Mouse (Mus musculus) embryonic facial prominence, embryonic 12.5 days (tissue): ENCODE measurements around the gene Rufy3. TPM values are rescaled to one million over a fixed set of nuclear protein-coding genes. Genes with fewer than 3 reads are reported as not detected.

Source experiments
- ATAC-seq: fragments of 200-750 bp; cut with Nextera tagmentation; 2 replicates; pipeline ENCODE4 v1.8.0; 2017; ENCODE audit not compliant: insufficient number of reproducible peaks, insufficient read depth, low FRiP score, low TSS enrichment
- H3K27ac ChIP-seq: fragments of 300-500 bp; sonication (generic); 2 replicates; pipeline ENCODE4 v1.5.1; 2016; ENCODE audit warnings: mild to moderate bottlenecking
- H3K27me3 ChIP-seq: fragments of 300-500 bp; sonication (generic); 2 replicates; pipeline ENCODE4 v1.6.1; 2016; ENCODE audit warnings: mild to moderate bottlenecking, moderate library complexity
- H3K36me3 ChIP-seq: fragments of 300-500 bp; sonication (generic); 2 replicates; pipeline ENCODE4 v1.6.1; 2016; ENCODE audit warnings: mild to moderate bottlenecking
- H3K4me1 ChIP-seq: fragments of 300-500 bp; sonication (generic); 2 replicates; pipeline ENCODE4 v1.6.1; 2016
- H3K4me2 ChIP-seq: fragments of 300-500 bp; sonication (generic); replicated peaks from 2 replicates; pipeline ENCODE4 v1.6.1; 2016; ENCODE audit warnings: mild to moderate bottlenecking, moderate library complexity
- H3K4me3 ChIP-seq: fragments of 300-500 bp; sonication (generic); 2 replicates; pipeline ENCODE4 v1.5.1; 2016; ENCODE audit warnings: mild to moderate bottlenecking
- H3K9ac ChIP-seq: fragments of 300-500 bp; sonication (generic); 2 replicates; pipeline ENCODE4 v1.6.1; 2016; ENCODE audit warnings: mild to moderate bottlenecking, moderate library complexity
- H3K9me3 ChIP-seq: fragments of 300-500 bp; sonication (generic); 2 replicates; pipeline ENCODE4 v1.6.1; 2016; ENCODE audit warnings: mild to moderate bottlenecking, moderate library complexity
- WGBS: fragments of 180-500 bp; shearing (Covaris S2); methylation state at CpG from one replicate; pipeline ENCODE4 v1.1.7; 2016; 5-methylcytosine and 5-hydroxymethylcytosine counted together
- polyA plus RNA-seq: library from polyadenylated mRNA; unstranded; fragments of >200 nt; fragmentation: Nextera tagmentation; extraction: Ambion mirVana; gene quantifications from 2 replicates; pipeline ENCODE4 v1.2.1, GENCODE M21; 2016

Rufy3 gene
- polyA plus RNA-seq, 1 experiment from 2014 or later = 31.6 TPM

DNA sequence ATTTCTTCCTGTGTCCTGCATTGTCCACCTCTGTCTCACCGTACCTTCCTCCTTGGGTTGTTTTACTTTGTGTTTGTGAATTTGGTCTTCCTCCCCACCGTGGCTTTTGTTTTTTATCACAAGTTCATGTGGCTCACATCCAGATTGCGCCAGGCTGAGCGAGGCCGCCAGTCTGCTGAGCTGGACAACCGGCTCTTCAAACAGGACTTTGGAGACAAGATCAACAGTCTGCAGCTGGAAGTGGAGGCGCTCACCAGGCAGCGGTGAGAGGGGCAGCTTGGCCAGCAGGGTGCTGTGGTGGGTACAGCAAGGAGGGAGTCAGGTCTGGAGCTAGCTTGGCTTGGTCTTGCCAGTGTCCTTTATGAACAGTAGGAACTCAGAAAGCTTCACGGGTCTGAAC, 77.9 kb downstream of the Rufy3 start:
- no peak overlapping the region for H3K9ac ChIP-seq
- H3K4me1 ChIP-seq = no peaks in the 10 kb centered on the region
- H3K27me3 ChIP-seq = no peaks in the 10 kb centered on the region
- peaks cover 45% of the 10 kb centered on the region for H3K36me3 ChIP-seq
- no peak overlapping the region for H3K4me3 ChIP-seq
- no peak for ATAC-seq
- no peak overlapping the region for H3K27ac ChIP-seq
- WGBS = 85% methylated on average over 9 of the region's 9 CpGs
- no peaks in the 10 kb centered on the region for H3K9me3 ChIP-seq
- no peak overlapping the region for H3K4me2 ChIP-seq

- H3K27me3 ChIP-seq = no peaks in the 10 kb centered on the region
- no peaks in the 10 kb centered on the region for H3K9me3 ChIP-seq
- no peak overlapping the region for H3K9ac ChIP-seq
- no peak overlapping the region for H3K27ac ChIP-seq
- WGBS = 93% methylated on average over 9 of the region's 9 CpGs
- no peaks in the 10 kb centered on the region for H3K4me1 ChIP-seq
- ATAC-seq = no peak
- H3K4me3 ChIP-seq = no peak overlapping the region
- H3K4me2 ChIP-seq = no peak overlapping the region
- H3K36me3 ChIP-seq = peaks cover 52% of the 10 kb centered on the region
Measured at GRCm38 (mm10) chr5:88643491-88643890, 78.7 kb downstream of the Rufy3 start.

GRCm38 (mm10) chr5:88644901-88645300, 80.1 kb downstream of the Rufy3 start:
- 90% methylated on average over 2 of the region's 2 CpGs for WGBS
- no peak overlapping the region for H3K4me2 ChIP-seq
- no peaks in the 10 kb centered on the region for H3K9me3 ChIP-seq
- H3K4me1 ChIP-seq = no peaks in the 10 kb centered on the region
- no peak overlapping the region for H3K9ac ChIP-seq
- no peaks in the 10 kb centered on the region for H3K27me3 ChIP-seq
- peaks cover 57% of the 10 kb centered on the region for H3K36me3 ChIP-seq
- ATAC-seq = no peak
- no peak overlapping the region for H3K27ac ChIP-seq
- no peak overlapping the region for H3K4me3 ChIP-seq

GRCm38 (mm10) chr5:88645405-88645804, 80.6 kb downstream of the Rufy3 start:
- no peak overlapping the region for H3K4me2 ChIP-seq
- H3K27me3 ChIP-seq = no peaks in the 10 kb centered on the region
- 63% methylated on average over 5 of the region's 5 CpGs for WGBS
- H3K9ac ChIP-seq = no peak overlapping the region
- H3K4me1 ChIP-seq = no peaks in the 10 kb centered on the region
- H3K4me3 ChIP-seq = no peak overlapping the region
- H3K27ac ChIP-seq = no peak overlapping the region
- peaks cover 60% of the 10 kb centered on the region for H3K36me3 ChIP-seq
- H3K9me3 ChIP-seq = no peaks in the 10 kb centered on the region
- no peak for ATAC-seq

DNA sequence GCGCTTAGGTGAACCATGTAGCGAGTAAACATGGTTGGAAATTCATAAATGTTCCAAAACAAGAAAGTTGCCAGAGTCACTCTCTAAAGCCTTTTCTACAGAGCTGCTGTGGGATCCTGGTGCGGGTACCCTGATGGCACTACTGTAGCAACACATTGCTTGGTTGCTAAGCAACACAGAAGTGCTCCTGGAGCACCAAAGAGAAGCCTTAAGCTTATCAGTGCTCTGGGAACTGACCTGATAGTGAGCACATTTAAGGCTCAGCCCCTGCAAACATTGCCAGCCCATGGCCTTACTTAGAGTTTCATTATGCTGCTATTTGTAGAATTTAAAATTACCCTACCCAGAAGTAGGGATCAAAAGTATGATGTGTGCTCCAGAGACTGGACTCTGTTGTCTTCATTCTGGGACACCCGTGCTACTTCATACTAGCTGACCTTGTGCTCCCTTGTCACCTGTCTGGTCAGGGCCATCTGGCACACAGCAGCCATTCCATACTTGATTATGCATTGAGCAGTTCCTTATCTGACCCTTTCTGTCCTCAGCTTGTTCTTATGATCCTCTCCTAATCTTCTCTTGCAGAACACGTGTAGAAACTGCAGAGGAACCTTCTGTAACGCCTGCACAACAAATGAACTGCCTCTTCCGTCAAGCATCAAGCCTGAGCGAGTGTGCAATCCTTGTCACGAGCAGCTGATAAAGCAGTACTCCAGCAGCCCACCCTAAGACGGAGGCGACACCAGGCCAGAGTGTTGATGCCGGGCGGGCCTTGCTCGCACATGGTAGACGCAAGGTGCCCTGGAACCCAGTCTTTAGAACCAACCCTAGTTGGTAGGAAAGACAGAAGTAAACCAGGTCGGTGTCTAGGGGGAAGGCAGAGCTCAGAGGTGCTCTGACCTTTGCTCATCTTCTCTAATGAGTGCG, 84.7 kb downstream of the Rufy3 start:
- no peak overlapping the region for H3K4me2 ChIP-seq
- no peak overlapping the region for H3K27ac ChIP-seq
- no peak overlapping the region for H3K9ac ChIP-seq
- 89% methylated on average over 17 of the region's 17 CpGs for WGBS
- ATAC-seq = no peak
- no peaks in the 10 kb centered on the region for H3K9me3 ChIP-seq
- H3K36me3 ChIP-seq = peaks cover 57% of the 10 kb centered on the region
- H3K27me3 ChIP-seq = no peaks in the 10 kb centered on the region
- no peak overlapping the region for H3K4me3 ChIP-seq
- H3K4me1 ChIP-seq = no peaks in the 10 kb centered on the region

DNA sequence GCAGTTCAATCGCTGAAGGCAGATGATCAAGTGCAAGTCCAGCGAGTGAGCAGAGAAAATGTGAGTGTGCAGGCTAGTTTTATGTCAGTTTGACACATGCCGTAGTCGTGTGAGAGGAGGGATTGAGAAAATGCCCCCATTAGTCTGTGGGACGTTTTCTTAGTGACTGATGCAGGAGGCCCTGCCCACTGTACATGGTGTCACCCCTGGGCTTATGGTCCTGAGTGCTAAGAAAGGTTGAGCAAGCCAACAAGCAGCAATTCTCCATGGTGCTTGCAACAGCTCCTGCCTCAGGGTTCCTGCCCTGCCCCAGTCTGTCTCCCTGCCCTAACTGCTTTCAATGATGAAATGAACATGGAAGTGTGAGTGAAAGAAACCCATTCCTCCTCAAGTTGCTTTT, 87.7 kb downstream of the Rufy3 start:
- Histone ChIP-seq H3K27me3 (no peaks in the 10 kb centered on the region), H3K9me3 (no peaks in the 10 kb centered on the region), H3K36me3 (peaks cover 55% of the 10 kb centered on the region), H3K9ac (no peak overlapping the region), H3K4me1 (no peaks in the 10 kb centered on the region), H3K27ac (no peak overlapping the region), H3K4me2 (no peak overlapping the region), H3K4me3 (no peak overlapping the region)
- no peak for ATAC-seq
- WGBS = 82% methylated on average over 5 of the region's 5 CpGs

- Histone ChIP-seq H3K27ac (no peak overlapping the region), H3K9ac (no peak overlapping the region), H3K27me3 (no peaks in the 10 kb centered on the region), H3K4me2 (no peak overlapping the region), H3K9me3 (no peaks in the 10 kb centered on the region), H3K4me1 (no peaks in the 10 kb centered on the region), H3K36me3 (peaks cover 59% of the 10 kb centered on the region), H3K4me3 (no peak overlapping the region)
- no peak for ATAC-seq
- 96% methylated on average over 1 of the region's 1 CpGs for WGBS
Measured at GRCm38 (mm10) chr5:88657868-88658267, 93.0 kb downstream of the Rufy3 start.

- H3K27me3 ChIP-seq = no peaks in the 10 kb centered on the region
- H3K9me3 ChIP-seq = no peaks in the 10 kb centered on the region
- peaks cover 83% of the 10 kb centered on the region for H3K36me3 ChIP-seq
- 98% methylated on average over 3 of the region's 3 CpGs for WGBS
- ATAC-seq = no peak
- H3K4me1 ChIP-seq = no peaks in the 10 kb centered on the region
- no peak overlapping the region for H3K9ac ChIP-seq
- no peak overlapping the region for H3K27ac ChIP-seq
- H3K4me3 ChIP-seq = no peak overlapping the region
- no peak overlapping the region for H3K4me2 ChIP-seq
Measured at GRCm38 (mm10) chr5:88663151-88663550, 98.3 kb downstream of the Rufy3 start.

GRCm38 (mm10) chr5:88663875-88664274, 99.0 kb downstream of the Rufy3 start:
- H3K4me2 ChIP-seq = no peak overlapping the region
- peaks cover 83% of the 10 kb centered on the region for H3K36me3 ChIP-seq
- H3K27me3 ChIP-seq = no peaks in the 10 kb centered on the region
- no peaks in the 10 kb centered on the region for H3K4me1 ChIP-seq
- H3K9ac ChIP-seq = no peak overlapping the region
- H3K4me3 ChIP-seq = no peak overlapping the region
- no peaks in the 10 kb centered on the region for H3K9me3 ChIP-seq
- WGBS = 89% methylated on average over 5 of the region's 5 CpGs
- no peak for ATAC-seq
- H3K27ac ChIP-seq = no peak overlapping the region

- 1% methylated on average over 46 of the region's 47 CpGs for WGBS
- Histone ChIP-seq H3K4me1 (peaks cover 12% of the 10 kb centered on the region; the same call in 1 of the 2 replicates), H3K27ac (peak overlapping the region; percentile 97), H3K9me3 (no peaks in the 10 kb centered on the region), H3K4me2 (peak overlapping the region; percentile 76), H3K4me3 (peak overlapping the region; percentile 96), H3K9ac (peak overlapping the region; percentile 96), H3K27me3 (no peaks in the 10 kb centered on the region), H3K36me3 (peaks cover 22% of the 10 kb centered on the region)
- ATAC-seq = peak; percentile 35; the same call in 1 of the 2 replicates
Measured at GRCm38 (mm10) chr5:88674703-88675442, 110.0 kb downstream of the Rufy3 start.

DNA sequence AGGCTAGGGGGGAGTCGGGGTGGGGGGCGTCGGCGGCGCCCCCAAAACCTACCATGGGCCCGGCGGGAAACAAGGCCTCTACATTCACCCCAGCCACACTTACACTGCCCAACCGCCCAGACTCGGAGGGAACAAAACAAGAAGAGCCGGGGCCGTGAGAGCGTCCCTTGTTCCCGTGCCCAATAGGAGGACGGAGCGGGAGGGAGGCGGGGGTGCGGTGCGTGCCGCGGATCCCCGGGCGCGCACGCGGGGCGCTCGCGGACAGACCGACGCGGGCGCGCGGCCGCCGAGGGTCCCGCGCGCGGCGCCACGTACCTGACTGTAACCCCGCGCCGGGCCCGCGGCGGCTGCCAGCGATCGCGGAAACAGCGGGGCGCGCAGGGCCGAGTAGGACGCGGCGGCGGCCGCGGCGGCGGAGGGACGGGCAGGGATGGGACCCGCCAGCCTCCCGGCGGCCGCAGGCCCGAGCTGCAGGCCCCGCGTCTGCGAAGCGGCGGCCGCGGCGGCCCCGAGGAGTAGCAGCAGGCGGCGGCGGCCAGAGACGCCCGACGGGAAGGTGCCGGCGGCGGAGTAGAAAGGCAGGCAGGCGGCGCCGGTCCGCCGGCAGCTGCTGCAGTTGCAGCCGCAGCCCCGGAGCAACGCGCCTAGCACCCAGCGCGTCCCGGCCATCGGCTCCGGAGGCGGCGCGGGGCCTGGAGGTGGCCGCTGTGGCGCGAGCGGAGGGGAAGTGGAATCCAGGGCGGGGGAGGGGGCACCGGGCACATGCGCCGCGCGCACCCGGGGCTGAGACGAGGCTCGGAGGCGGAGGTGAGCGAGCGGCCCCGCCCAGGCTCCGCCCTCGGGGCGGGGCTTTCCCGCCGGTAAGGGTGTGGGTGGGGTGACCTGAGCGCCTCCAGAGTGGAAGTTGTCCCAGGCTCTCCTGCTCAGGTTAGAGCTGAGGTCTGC, 110.9 kb downstream of the Rufy3 start, which contains the start of gene Grsf1:
Grsf1 (minus strand) TSS at position 729 of the 945 bp plus-strand sequence.
- peaks cover 13% of the 10 kb centered on the region for H3K36me3 ChIP-seq
- peak within 1 kb of the TSS; percentile 96 for H3K9ac ChIP-seq
- H3K9me3 ChIP-seq = no peaks in the 10 kb centered on the region
- peak within 1 kb of the TSS; percentile 96 for H3K4me3 ChIP-seq
- peaks cover 12% of the 10 kb centered on the region; the same call in 1 of the 2 replicates for H3K4me1 ChIP-seq
- H3K27ac ChIP-seq = peak within 1 kb of the TSS; percentile 97
- H3K27me3 ChIP-seq = no peaks in the 10 kb centered on the region
- ATAC-seq = peak; percentile 93
- peak within 1 kb of the TSS; percentile 76 for H3K4me2 ChIP-seq
- under 1% methylated on average over 98 of the region's 127 CpGs for WGBS
